Mouse (Mus musculus) urinary bladder, postnatal 0 days (tissue): Measurements from ENCODE around the gene Olfr1241. TPM values are rescaled to one million over a fixed set of nuclear protein-coding genes. Genes with fewer than 3 reads are reported as not detected.

Experiments
- polyA plus RNA-seq: library from polyadenylated mRNA; unstranded; fragments of >200 nt; fragmentation: Nextera tagmentation; extraction: Ambion mirVana; gene quantifications from 2 replicates; pipeline ENCODE4 v1.2.1, GENCODE M21; 2015

Gene Olfr1241
- not detected in 2 replicates for polyA plus RNA-seq

GRCm38 (mm10) chr2:89487026-89487425 is at the start of gene Olfr1241:
Gene Olfr1241, minus strand, starts transcription at chr2:89487126.

GRCm38 (mm10) chr2:89531387-89531786 is 44.5 kb upstream of the Olfr1241 start, which contains the start of gene Olfr1243:
Gene Olfr1243, minus strand, starts transcription at chr2:89531487.

GRCm38 (mm10) chr2:89498235-89498634 is 11.3 kb upstream of the Olfr1241 start, which contains the start of gene Olfr1242:
Gene Olfr1242, minus strand, starts transcription at chr2:89498335.

GRCm38 (mm10) chr2:89442900-89443299 is 44.0 kb downstream of the Olfr1241 start, which contains the start of gene Olfr1240:
Gene Olfr1240, minus strand, starts transcription at chr2:89443000.

Other genes with a start within 250 kb of the Olfr1241 start
- gene Olfr1228, start 233.1 kb downstream of the Olfr1241 start, polyA plus RNA-seq, result not detected in 2 replicates
- not detected in 2 replicates for gene Olfr1229, start 199.1 kb downstream of the Olfr1241 start, polyA plus RNA-seq
- gene Olfr1230, start 189.9 kb downstream of the Olfr1241 start, polyA plus RNA-seq, result not detected in 2 replicates
- gene Olfr1231, start 180.1 kb downstream of the Olfr1241 start, polyA plus RNA-seq, result not detected in 2 replicates
- not detected in 2 replicates for gene Olfr1232, start 157.5 kb downstream of the Olfr1241 start, polyA plus RNA-seq
- not detected in 2 replicates for gene Olfr1233, start 144.7 kb downstream of the Olfr1241 start, polyA plus RNA-seq
- gene Olfr1234, start 122.3 kb downstream of the Olfr1241 start, polyA plus RNA-seq, result not detected in 2 replicates
- gene Olfr1238, start 77.5 kb downstream of the Olfr1241 start, polyA plus RNA-seq, result not detected in 2 replicates
- not detected in 2 replicates for gene Olfr1239, start 66.7 kb downstream of the Olfr1241 start, polyA plus RNA-seq
- gene Olfr1240, start 44.1 kb downstream of the Olfr1241 start, polyA plus RNA-seq, result not detected in 2 replicates
- not detected in 2 replicates for gene Olfr1242, start 11.2 kb upstream of the Olfr1241 start, polyA plus RNA-seq
- not detected in 2 replicates for gene Olfr1243, start 44.4 kb upstream of the Olfr1241 start, polyA plus RNA-seq
- not detected in 2 replicates for gene Olfr1245, start 91.3 kb upstream of the Olfr1241 start, polyA plus RNA-seq
- gene Olfr1246, start 106.0 kb upstream of the Olfr1241 start, polyA plus RNA-seq, result not detected in 2 replicates
- gene Olfr1247, start 127.0 kb upstream of the Olfr1241 start, polyA plus RNA-seq, result not detected in 2 replicates
- not detected in 2 replicates for gene Olfr1248, start 131.1 kb upstream of the Olfr1241 start, polyA plus RNA-seq
- gene Olfr1249, start 147.9 kb upstream of the Olfr1241 start, polyA plus RNA-seq, result not detected in 2 replicates
- gene Olfr1250, start 174.3 kb upstream of the Olfr1241 start, polyA plus RNA-seq, result not detected in 2 replicates
- gene Olfr1251, start 184.8 kb upstream of the Olfr1241 start, polyA plus RNA-seq, result not detected in 2 replicates
- gene Olfr1252, start 237.9 kb upstream of the Olfr1241 start, polyA plus RNA-seq, result not detected in 2 replicates